Mouse (Mus musculus): ENCODE measurements around the gene Mllt10. TPM values are rescaled to one million over a fixed set of nuclear protein-coding genes. Genes with fewer than 3 reads are reported as not detected.

Mllt10 gene
- polyA plus RNA-seq, 1 experiment from 2014 or later = 36.4 TPM

- Histone ChIP-seq H3K4me1 (replicated peaks; ENCODE audit: control insufficient read depth, insufficient read depth, low read length) (peaks cover 14% of the 10 kb centered on the region), H3K4me2 (ENCODE audit: low read length) (no peak overlapping the region), H3K9me3 (ENCODE audit: control insufficient read depth, low read length) (no peaks in the 10 kb centered on the region), H3K27me3 (replicated peaks; ENCODE audit: control insufficient read depth, insufficient read depth, low read length) (no peaks in the 10 kb centered on the region), H3K4me3 (ENCODE audit: low read depth, low read length) (no peak overlapping the region), H3K36me3 (ENCODE audit: control insufficient read depth, insufficient read depth, low read length) (no peaks in the 10 kb centered on the region), H3K9ac (ENCODE audit: low read length) (no peak overlapping the region), H3K27ac (ENCODE audit: low read depth) (no peak overlapping the region)
- DNase-seq (ENCODE audit: low spot score) (no peak), ATAC-seq (replicated peaks; ENCODE audit: low FRiP score, low TSS enrichment, low read depth) (no peak)
- 95% methylated on average over 1 of the region's 1 CpGs for WGBS
These were observed 4.9 kb downstream of the Mllt10 start for GRCm38 (mm10) chr2:18059891-18060290.

GRCm38 (mm10) chr2:18060396-18060795, 5.4 kb downstream of the Mllt10 start:
- no peak for ATAC-seq (replicated peaks; ENCODE audit: low FRiP score, low TSS enrichment, low read depth)

DNA sequence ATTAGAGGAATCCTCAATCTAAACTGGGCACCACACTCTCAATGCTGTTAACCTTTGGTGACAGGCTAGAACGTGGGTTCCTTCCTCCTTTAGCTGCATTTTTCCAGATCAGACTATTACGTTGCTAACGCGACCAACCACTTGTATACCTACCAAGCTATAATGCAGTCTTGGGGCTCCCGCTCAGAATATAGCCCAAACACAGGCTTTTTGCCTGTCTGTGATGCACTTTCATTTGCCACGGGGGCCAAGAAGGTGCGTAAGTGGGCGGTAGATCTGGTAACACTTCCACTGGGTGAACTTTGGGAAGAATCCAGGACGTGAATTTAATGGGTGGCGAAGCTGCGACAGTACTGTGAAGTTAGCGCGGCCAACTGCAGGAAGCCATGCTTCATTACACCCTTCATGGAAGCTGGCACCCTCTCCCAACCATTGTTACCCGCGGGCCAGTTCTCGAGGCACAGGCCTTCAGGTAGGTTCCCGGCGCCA, 8.8 kb downstream of the Mllt10 start:
- peak; percentile 89 for DNase-seq (ENCODE audit: low spot score)
- under 1% methylated on average over 18 of the region's 18 CpGs for WGBS

More at GRCm38 (mm10) chr2:18060396-18060795, 5.4 kb downstream of the Mllt10 start:
- no peaks in the 10 kb centered on the region for H3K9me3 ChIP-seq (ENCODE audit: control insufficient read depth, low read length)
- H3K9ac ChIP-seq (ENCODE audit: low read length) = no peak overlapping the region
- no peak for DNase-seq (ENCODE audit: low spot score)
- no peaks in the 10 kb centered on the region for H3K27me3 ChIP-seq (replicated peaks; ENCODE audit: control insufficient read depth, insufficient read depth, low read length)
- no peaks in the 10 kb centered on the region for H3K36me3 ChIP-seq (ENCODE audit: control insufficient read depth, insufficient read depth, low read length)
- no peak overlapping the region for H3K4me3 ChIP-seq (ENCODE audit: low read depth, low read length)
- H3K4me1 ChIP-seq (replicated peaks; ENCODE audit: control insufficient read depth, insufficient read depth, low read length) = peaks cover 9% of the 10 kb centered on the region
- WGBS = 93% methylated on average over 1 of the region's 1 CpGs
- H3K27ac ChIP-seq (ENCODE audit: low read depth) = no peak overlapping the region
- no peak overlapping the region for H3K4me2 ChIP-seq (ENCODE audit: low read length)

DNA sequence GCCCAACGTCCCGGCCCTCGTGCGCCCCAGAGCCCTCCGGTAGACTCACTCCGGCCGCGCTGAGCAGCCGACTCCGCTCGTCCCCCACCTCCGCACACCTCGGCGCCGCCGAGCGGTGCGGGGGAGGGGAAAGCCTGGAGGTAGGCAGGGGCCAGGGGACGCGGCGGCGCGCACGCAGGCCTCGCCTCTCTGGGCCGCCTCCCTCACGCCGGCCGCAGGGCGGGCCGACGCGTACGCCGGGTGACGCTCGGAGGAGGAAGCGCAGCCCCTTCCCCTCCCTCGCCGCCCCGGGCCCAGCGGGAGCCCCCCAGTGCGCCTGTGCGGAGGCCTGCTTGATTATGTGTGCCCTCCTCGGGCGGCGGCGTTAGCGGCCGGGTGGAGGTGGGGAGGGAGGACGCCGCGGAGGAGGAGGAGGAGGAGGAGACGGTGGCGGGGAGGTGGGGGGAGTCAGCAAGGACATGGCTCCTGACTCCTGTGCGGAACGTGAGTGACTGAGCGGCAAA, 9.4 kb downstream of the Mllt10 start:
- ATAC-seq (replicated peaks; ENCODE audit: low FRiP score, low TSS enrichment, low read depth) (peak; percentile 96), DNase-seq (ENCODE audit: low spot score) (peak; percentile 91)
- Histone ChIP-seq H3K9ac (ENCODE audit: low read length) (peak overlapping the region; percentile 89), H3K27ac (ENCODE audit: low read depth) (peak overlapping the region; percentile 99), H3K4me1 (replicated peaks; ENCODE audit: control insufficient read depth, insufficient read depth, low read length) (peaks cover 11% of the 10 kb centered on the region; the same call in 1 of the 2 replicates), H3K27me3 (replicated peaks; ENCODE audit: control insufficient read depth, insufficient read depth, low read length) (no peaks in the 10 kb centered on the region), H3K4me2 (ENCODE audit: low read length) (peak overlapping the region; percentile 74), H3K9me3 (ENCODE audit: control insufficient read depth, low read length) (no peaks in the 10 kb centered on the region), H3K4me3 (ENCODE audit: low read depth, low read length) (peak overlapping the region; percentile 69), H3K36me3 (ENCODE audit: control insufficient read depth, insufficient read depth, low read length) (peaks cover 10% of the 10 kb centered on the region)
- under 1% methylated on average over 23 of the region's 58 CpGs for WGBS

More for the DNA sequence above, 8.8 kb downstream of the Mllt10 start:
- Histone ChIP-seq H3K4me2 (ENCODE audit: low read length) (peak overlapping the region; percentile 74), H3K4me1 (replicated peaks; ENCODE audit: control insufficient read depth, insufficient read depth, low read length) (peaks cover 14% of the 10 kb centered on the region), H3K27ac (ENCODE audit: low read depth) (peak overlapping the region; percentile 99), H3K9ac (ENCODE audit: low read length) (peak overlapping the region; percentile 89), H3K4me3 (ENCODE audit: low read depth, low read length) (peak overlapping the region; percentile 69), H3K27me3 (replicated peaks; ENCODE audit: control insufficient read depth, insufficient read depth, low read length) (no peaks in the 10 kb centered on the region), H3K36me3 (ENCODE audit: control insufficient read depth, insufficient read depth, low read length) (peaks cover 10% of the 10 kb centered on the region), H3K9me3 (ENCODE audit: control insufficient read depth, low read length) (no peaks in the 10 kb centered on the region)
- peak; percentile 52 for ATAC-seq (replicated peaks; ENCODE audit: low FRiP score, low TSS enrichment, low read depth)

- ATAC-seq (replicated peaks; ENCODE audit: low FRiP score, low TSS enrichment, low read depth) = peak; percentile 70
- Histone ChIP-seq H3K9me3 (ENCODE audit: control insufficient read depth, low read length) (no peaks in the 10 kb centered on the region), H3K9ac (ENCODE audit: low read length) (peak overlapping the region; percentile 89), H3K27me3 (replicated peaks; ENCODE audit: control insufficient read depth, insufficient read depth, low read length) (no peaks in the 10 kb centered on the region), H3K4me3 (ENCODE audit: low read depth, low read length) (peak overlapping the region; percentile 69), H3K27ac (ENCODE audit: low read depth) (peak overlapping the region; percentile 99), H3K36me3 (ENCODE audit: control insufficient read depth, insufficient read depth, low read length) (peaks cover 10% of the 10 kb centered on the region), H3K4me2 (ENCODE audit: low read length) (peak overlapping the region; percentile 74), H3K4me1 (replicated peaks; ENCODE audit: control insufficient read depth, insufficient read depth, low read length) (peaks cover 11% of the 10 kb centered on the region; the same call in 1 of the 2 replicates)
- WGBS = under 1% methylated on average over 65 of the region's 85 CpGs
- peak; percentile 90 for DNase-seq (ENCODE audit: low spot score)
These were observed 10.1 kb downstream of the Mllt10 start for GRCm38 (mm10) chr2:18064941-18065707.

DNA sequence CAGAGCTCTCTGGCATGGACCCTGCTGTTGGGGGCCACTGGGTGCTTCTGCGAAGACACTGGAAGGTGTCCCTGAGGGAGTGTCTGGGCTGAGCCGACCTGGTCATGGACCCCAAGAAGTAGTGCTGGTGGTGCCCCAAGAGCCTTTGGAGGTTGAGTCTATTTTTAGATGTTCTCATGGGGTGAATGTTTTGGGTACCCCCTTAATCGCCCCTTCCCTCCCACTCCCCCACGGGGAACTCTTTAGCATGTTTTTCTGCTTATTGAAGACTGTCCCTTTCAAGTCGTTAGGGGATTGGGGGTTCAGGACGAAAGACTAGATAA, 10.6 kb downstream of the Mllt10 start:
- Histone ChIP-seq H3K9ac (ENCODE audit: low read length) (peak overlapping the region; percentile 89), H3K4me3 (ENCODE audit: low read depth, low read length) (peak overlapping the region; percentile 69), H3K27ac (ENCODE audit: low read depth) (peak overlapping the region; percentile 99), H3K4me2 (ENCODE audit: low read length) (peak overlapping the region; percentile 74), H3K9me3 (ENCODE audit: control insufficient read depth, low read length) (no peaks in the 10 kb centered on the region), H3K36me3 (ENCODE audit: control insufficient read depth, insufficient read depth, low read length) (peaks cover 11% of the 10 kb centered on the region), H3K27me3 (replicated peaks; ENCODE audit: control insufficient read depth, insufficient read depth, low read length) (no peaks in the 10 kb centered on the region), H3K4me1 (replicated peaks; ENCODE audit: control insufficient read depth, insufficient read depth, low read length) (peaks cover 11% of the 10 kb centered on the region; the same call in 1 of the 2 replicates)
- ATAC-seq (replicated peaks; ENCODE audit: low FRiP score, low TSS enrichment, low read depth) (no peak), DNase-seq (ENCODE audit: low spot score) (no peak)
- WGBS = 6% methylated on average over 6 of the region's 6 CpGs

GRCm38 (mm10) chr2:18066436-18066835, 11.4 kb downstream of the Mllt10 start:
- peak overlapping the region; percentile 74 for H3K4me2 ChIP-seq (ENCODE audit: low read length)
- peaks cover 11% of the 10 kb centered on the region; the same call in 1 of the 2 replicates for H3K4me1 ChIP-seq (replicated peaks; ENCODE audit: control insufficient read depth, insufficient read depth, low read length)
- no peak for ATAC-seq (replicated peaks; ENCODE audit: low FRiP score, low TSS enrichment, low read depth)
- no peak overlapping the region for H3K27ac ChIP-seq (ENCODE audit: low read depth)
- no peak for DNase-seq (ENCODE audit: low spot score)
- H3K9me3 ChIP-seq (ENCODE audit: control insufficient read depth, low read length) = no peaks in the 10 kb centered on the region
- H3K4me3 ChIP-seq (ENCODE audit: low read depth, low read length) = no peak overlapping the region
- no peaks in the 10 kb centered on the region for H3K27me3 ChIP-seq (replicated peaks; ENCODE audit: control insufficient read depth, insufficient read depth, low read length)
- H3K9ac ChIP-seq (ENCODE audit: low read length) = no peak overlapping the region
- peaks cover 16% of the 10 kb centered on the region for H3K36me3 ChIP-seq (ENCODE audit: control insufficient read depth, insufficient read depth, low read length)

DNA sequence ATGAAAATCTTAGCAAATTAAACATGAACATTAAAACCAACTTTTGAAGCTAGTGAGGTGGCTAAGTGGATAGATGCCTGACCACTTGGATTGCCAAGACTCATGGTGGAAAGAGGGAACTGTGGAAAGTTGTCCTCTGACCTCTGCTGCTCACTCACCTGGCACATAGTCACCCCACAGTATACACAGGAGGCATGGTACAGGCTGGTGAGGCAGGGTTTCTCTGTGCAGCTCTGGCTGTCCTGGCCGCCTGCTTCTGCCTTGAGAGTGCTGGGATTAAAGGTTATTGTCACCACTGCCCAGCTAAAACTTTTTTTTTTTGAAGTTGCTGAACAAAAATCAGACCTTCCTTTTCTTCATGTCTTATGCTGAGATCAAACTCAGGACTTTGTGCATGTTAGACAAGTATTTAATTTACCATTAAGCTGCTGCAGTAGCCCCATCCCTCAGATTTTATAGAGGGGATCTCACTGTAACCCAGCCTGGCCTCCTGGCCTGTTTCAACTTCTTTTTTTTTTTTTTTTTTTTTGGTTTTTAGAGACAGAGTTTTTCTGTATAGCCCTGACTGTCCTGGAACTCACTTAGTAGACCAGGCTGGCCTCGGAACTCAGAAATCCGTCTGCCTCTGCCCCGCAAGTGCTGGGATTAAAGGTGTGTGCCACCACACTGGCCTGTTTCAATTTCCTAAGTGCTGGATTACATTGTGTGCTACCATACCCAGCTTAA, 13.2 kb downstream of the Mllt10 start:
- 93% methylated on average over 4 of the region's 4 CpGs for WGBS
- no peak for ATAC-seq (replicated peaks; ENCODE audit: low FRiP score, low TSS enrichment, low read depth)
- H3K4me2 ChIP-seq (ENCODE audit: low read length) = no peak overlapping the region

More for the DNA sequence above, 13.2 kb downstream of the Mllt10 start:
- Histone ChIP-seq H3K4me3 (ENCODE audit: low read depth, low read length) (no peak overlapping the region), H3K9ac (ENCODE audit: low read length) (no peak overlapping the region), H3K36me3 (ENCODE audit: control insufficient read depth, insufficient read depth, low read length) (peaks cover 33% of the 10 kb centered on the region), H3K9me3 (ENCODE audit: control insufficient read depth, low read length) (no peaks in the 10 kb centered on the region), H3K27ac (ENCODE audit: low read depth) (no peak overlapping the region), H3K27me3 (replicated peaks; ENCODE audit: control insufficient read depth, insufficient read depth, low read length) (no peaks in the 10 kb centered on the region), H3K4me1 (replicated peaks; ENCODE audit: control insufficient read depth, insufficient read depth, low read length) (peaks cover 11% of the 10 kb centered on the region; the same call in 1 of the 2 replicates)
- no peak for DNase-seq (ENCODE audit: low spot score)

Data from intestine, embryonic 14.5 days (tissue).